Mouse (Mus musculus): ENCODE results near the gene Wdr70.

- TF ChIP-seq FLI1 (IDR thresholded peaks at IDR 0.05; ENCODE audit: low read length), result no peak
- no peak for TF ChIP-seq GATA1 (IDR thresholded peaks at IDR 0.05; ENCODE audit: borderline replicate concordance, low read length)
These were observed 273.5 kb downstream of the Wdr70 start for GRCm38 (mm10) chr15:7825530-7825929.
